Mouse (Mus musculus): ENCODE data around the gene Arhgap31. TPM values are rescaled to one million over a fixed set of nuclear protein-coding genes. Genes with fewer than 3 reads are reported as not detected.

Gene Arhgap31
- polyA plus RNA-seq, 1 experiment from 2014 or later, result 5.4 TPM

Other genes with a start within 250 kb of the Arhgap31 start
- gene Timmdc1, start 190.6 kb downstream of the Arhgap31 start, polyA plus RNA-seq (2014; fragmentation: Nextera tagmentation; extraction: Ambion mirVana), result 25.1 and 28.9 TPM in 2 replicates
- 72.9 and 78.9 TPM in 2 replicates for gene Poglut1, start 163.0 kb downstream of the Arhgap31 start, polyA plus RNA-seq (2014; fragmentation: Nextera tagmentation; extraction: Ambion mirVana)
- 131 and 135 TPM in 2 replicates for gene Tmem39a, start 154.6 kb downstream of the Arhgap31 start, polyA plus RNA-seq (2014; fragmentation: Nextera tagmentation; extraction: Ambion mirVana)
- 26.8 and 27.8 TPM in 2 replicates for gene B4galt4, start 29.0 kb upstream of the Arhgap31 start, polyA plus RNA-seq (2014; fragmentation: Nextera tagmentation; extraction: Ambion mirVana)
- gene Upk1b, start 87.1 kb upstream of the Arhgap31 start, polyA plus RNA-seq (2014; fragmentation: Nextera tagmentation; extraction: Ambion mirVana), result 3.9 and 4.1 TPM in 2 replicates
- not detected in 2 replicates for gene 4930435E12Rik, start 115.5 kb upstream of the Arhgap31 start, polyA plus RNA-seq (2014; fragmentation: Nextera tagmentation; extraction: Ambion mirVana)
- gene Igsf11, start 179.4 kb upstream of the Arhgap31 start, polyA plus RNA-seq (2014; fragmentation: Nextera tagmentation; extraction: Ambion mirVana), result 0.52 and 0.75 TPM in 2 replicates

Data from limb, embryonic 11.5 days (tissue).